Mouse (Mus musculus): ENCODE results near the gene Trim32. TPM values are rescaled to one million over a fixed set of nuclear protein-coding genes. Genes with fewer than 3 reads are reported as not detected.

Trim32 gene
- total and polyA plus RNA-seq, 3 experiments: 0.05 TPM; not detected in 2

DNA sequence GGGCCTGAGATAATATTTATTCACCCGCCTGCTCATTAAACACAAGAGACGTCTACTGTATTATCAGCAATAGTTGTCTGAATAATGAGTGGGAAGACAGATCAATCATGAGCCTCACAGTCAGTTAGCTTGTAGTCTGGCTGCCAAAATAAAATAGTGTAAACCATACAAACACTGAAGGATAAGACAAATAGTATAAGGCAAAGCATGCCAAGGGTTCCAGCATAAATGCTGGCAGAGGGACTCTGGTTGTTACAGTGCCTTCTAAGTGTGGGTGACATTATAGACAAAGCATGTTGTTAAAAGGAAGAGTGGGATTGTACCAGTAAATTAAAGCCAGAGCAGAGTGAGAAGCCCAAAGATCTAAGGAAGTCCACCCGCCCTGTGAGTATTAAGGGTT is 15.3 kb downstream of the Trim32 start:
- Histone ChIP-seq H3K9me3 (replicated peaks) (peaks cover 8% of the 10 kb centered on the region), H3K27me3 (ENCODE audit: insufficient read depth, low read length) (no peaks in the 10 kb centered on the region), H3K4me1 (ENCODE audit: insufficient read depth, low read depth, low read length) (no peaks in the 10 kb centered on the region), H3K4me3 (ENCODE audit: low read depth, low read length) (no peak overlapping the region), H3K36me3 (replicated peaks) (no peaks in the 10 kb centered on the region)
- ATAC-seq (ENCODE audit: extremely low read depth, insufficient number of reproducible peaks, low FRiP score, poor library complexity, severe bottlenecking) (no peak), DNase-seq (ENCODE audit: low spot score) (no peak)
- TF ChIP-seq GATA1 (IDR thresholded peaks at IDR 0.05; ENCODE audit: borderline replicate concordance, low read length) (no peak), CTCF (IDR thresholded peaks at IDR 0.05; ENCODE audit: low read depth, low read length) (no peak), GATA2 (IDR thresholded peaks at IDR 0.05; ENCODE audit: borderline replicate concordance, low read depth, low read length) (no peak), POLR2AphosphoS5 (IDR thresholded peaks at IDR 0.05; ENCODE audit: insufficient replicate concordance, low read depth, low read length) (no peak), TAL1 (conservative IDR thresholded peaks at IDR 0.05; ENCODE audit: low read depth, low read length) (no peak)

DNA sequence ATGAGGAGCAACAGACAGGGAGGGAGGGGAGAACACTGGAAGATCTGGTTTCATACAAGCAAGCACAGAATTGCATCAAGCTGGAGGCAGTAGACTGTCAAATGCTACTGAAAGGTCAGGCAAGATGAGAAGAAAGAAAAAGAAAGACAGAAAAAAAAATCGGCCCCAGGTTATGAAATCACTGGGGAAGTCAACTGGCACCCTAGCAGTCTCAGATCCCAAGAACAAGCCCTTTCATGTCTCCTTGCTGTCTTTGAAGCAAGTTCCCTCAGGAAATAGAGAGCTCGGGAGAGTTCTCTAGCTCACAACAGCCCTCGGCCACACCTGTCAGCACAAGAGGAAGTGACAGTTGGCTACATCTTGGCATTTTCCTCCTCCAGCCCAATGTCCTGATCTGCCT is 33.4 kb downstream of the Trim32 start:
- H3K9me3 ChIP-seq (replicated peaks): peaks cover 3% of the 10 kb centered on the region
- no peaks in the 10 kb centered on the region for H3K36me3 ChIP-seq (replicated peaks)
- H3K4me3 ChIP-seq (ENCODE audit: low read depth, low read length): no peak overlapping the region
- H3K27me3 ChIP-seq (ENCODE audit: insufficient read depth, low read length): no peaks in the 10 kb centered on the region
- H3K4me1 ChIP-seq (ENCODE audit: insufficient read depth, low read depth, low read length): no peaks in the 10 kb centered on the region
- DNase-seq (ENCODE audit: low spot score) (no peak), ATAC-seq (ENCODE audit: extremely low read depth, insufficient number of reproducible peaks, low FRiP score, poor library complexity, severe bottlenecking) (no peak)
- TF ChIP-seq TAL1 (conservative IDR thresholded peaks at IDR 0.05; ENCODE audit: low read depth, low read length) (no peak), GATA1 (IDR thresholded peaks at IDR 0.05; ENCODE audit: borderline replicate concordance, low read length) (no peak), CTCF (IDR thresholded peaks at IDR 0.05; ENCODE audit: low read depth, low read length) (no peak), GATA2 (IDR thresholded peaks at IDR 0.05; ENCODE audit: borderline replicate concordance, low read depth, low read length) (no peak), POLR2AphosphoS5 (IDR thresholded peaks at IDR 0.05; ENCODE audit: insufficient replicate concordance, low read depth, low read length) (no peak)

DNA sequence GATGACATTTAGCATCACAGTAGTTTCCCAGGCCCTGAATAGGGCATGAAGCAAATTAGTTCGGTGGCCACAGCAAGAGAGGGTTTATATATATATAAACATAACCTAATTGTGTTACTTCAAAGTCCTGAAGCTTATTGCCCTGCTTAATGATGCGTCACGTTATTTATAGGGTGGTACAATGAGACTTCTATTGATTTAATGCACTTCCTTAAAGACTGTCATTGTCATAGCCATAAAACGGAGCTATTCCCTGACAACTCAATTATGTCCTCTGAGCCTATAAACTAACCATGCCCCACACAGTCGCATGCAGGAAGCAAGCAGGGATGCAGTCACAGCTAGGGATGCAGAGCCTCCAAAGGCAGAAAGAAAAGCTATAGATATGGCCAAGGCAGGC is 37.8 kb downstream of the Trim32 start:
- DNase-seq (ENCODE audit: low spot score): no peak
- Histone ChIP-seq H3K27me3 (ENCODE audit: insufficient read depth, low read length) (no peaks in the 10 kb centered on the region), H3K36me3 (replicated peaks) (no peaks in the 10 kb centered on the region), H3K4me1 (ENCODE audit: insufficient read depth, low read depth, low read length) (no peaks in the 10 kb centered on the region), H3K9me3 (replicated peaks) (peaks cover 9% of the 10 kb centered on the region), H3K4me3 (ENCODE audit: low read depth, low read length) (no peak overlapping the region)
- TF ChIP-seq TAL1 (conservative IDR thresholded peaks at IDR 0.05; ENCODE audit: low read depth, low read length) (no peak), GATA1 (IDR thresholded peaks at IDR 0.05; ENCODE audit: borderline replicate concordance, low read length) (no peak), POLR2AphosphoS5 (IDR thresholded peaks at IDR 0.05; ENCODE audit: insufficient replicate concordance, low read depth, low read length) (no peak), CTCF (IDR thresholded peaks at IDR 0.05; ENCODE audit: low read depth, low read length) (no peak), GATA2 (IDR thresholded peaks at IDR 0.05; ENCODE audit: borderline replicate concordance, low read depth, low read length) (no peak)
- no peak for ATAC-seq (ENCODE audit: extremely low read depth, insufficient number of reproducible peaks, low FRiP score, poor library complexity, severe bottlenecking)

DNA sequence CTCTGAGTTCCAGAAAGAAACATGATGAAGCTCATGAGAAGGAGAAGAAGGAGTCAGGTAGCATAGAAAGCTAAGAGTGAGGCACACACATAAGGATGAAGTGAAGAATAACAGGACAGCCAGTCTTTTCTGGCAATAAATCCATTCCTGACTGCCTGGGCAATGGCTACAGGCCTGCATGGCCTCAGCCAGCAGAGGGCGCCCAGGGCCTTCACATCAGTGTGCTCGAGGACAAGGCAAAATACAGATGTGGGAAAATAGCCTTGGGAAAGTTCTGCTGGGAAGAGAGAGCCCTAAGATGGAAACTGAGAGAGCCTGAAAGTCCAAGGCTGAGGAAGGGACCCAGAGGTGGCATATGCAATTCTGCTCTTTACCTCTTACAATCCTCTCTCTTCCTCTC is 49.9 kb downstream of the Trim32 start:
- no peaks in the 10 kb centered on the region for H3K4me1 ChIP-seq (ENCODE audit: insufficient read depth, low read depth, low read length)
- peaks cover 13% of the 10 kb centered on the region for H3K9me3 ChIP-seq (replicated peaks)
- ATAC-seq (ENCODE audit: extremely low read depth, insufficient number of reproducible peaks, low FRiP score, poor library complexity, severe bottlenecking) (no peak), DNase-seq (ENCODE audit: low spot score) (no peak)
- TF ChIP-seq GATA2 (IDR thresholded peaks at IDR 0.05; ENCODE audit: borderline replicate concordance, low read depth, low read length) (no peak), GATA1 (IDR thresholded peaks at IDR 0.05; ENCODE audit: borderline replicate concordance, low read length) (no peak), CTCF (IDR thresholded peaks at IDR 0.05; ENCODE audit: low read depth, low read length) (no peak), TAL1 (conservative IDR thresholded peaks at IDR 0.05; ENCODE audit: low read depth, low read length) (no peak), POLR2AphosphoS5 (IDR thresholded peaks at IDR 0.05; ENCODE audit: insufficient replicate concordance, low read depth, low read length) (no peak)
- no peaks in the 10 kb centered on the region for H3K27me3 ChIP-seq (ENCODE audit: insufficient read depth, low read length)
- no peak overlapping the region for H3K4me3 ChIP-seq (ENCODE audit: low read depth, low read length)
- H3K36me3 ChIP-seq (replicated peaks): no peaks in the 10 kb centered on the region

DNA sequence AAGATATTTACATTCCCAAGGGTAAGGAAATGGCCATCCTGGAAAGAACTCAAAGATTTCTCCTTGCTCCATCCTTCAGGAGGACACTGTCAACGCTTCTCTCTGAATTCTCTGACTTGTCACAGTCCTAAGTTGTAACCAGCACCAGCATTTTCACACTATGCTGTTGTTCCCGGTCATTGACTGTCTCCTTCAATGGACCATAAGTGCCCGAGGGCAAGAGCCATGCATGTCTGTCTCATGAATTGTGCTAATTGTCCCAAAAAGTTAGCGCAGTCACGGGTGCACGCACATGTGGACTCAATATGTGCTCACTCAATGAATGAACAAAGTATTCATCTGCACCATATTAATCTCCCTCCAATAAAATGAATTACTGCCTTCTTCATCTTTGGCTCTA is 58.4 kb downstream of the Trim32 start:
- Histone ChIP-seq H3K27me3 (ENCODE audit: insufficient read depth, low read length) (no peaks in the 10 kb centered on the region), H3K36me3 (replicated peaks) (no peaks in the 10 kb centered on the region), H3K9me3 (replicated peaks) (peaks cover 7% of the 10 kb centered on the region; the same call in 1 of the 2 replicates), H3K4me3 (ENCODE audit: low read depth, low read length) (no peak overlapping the region), H3K4me1 (ENCODE audit: insufficient read depth, low read depth, low read length) (no peaks in the 10 kb centered on the region)
- DNase-seq (ENCODE audit: low spot score): no peak
- ATAC-seq (ENCODE audit: extremely low read depth, insufficient number of reproducible peaks, low FRiP score, poor library complexity, severe bottlenecking): no peak
- TF ChIP-seq POLR2AphosphoS5 (IDR thresholded peaks at IDR 0.05; ENCODE audit: insufficient replicate concordance, low read depth, low read length): no peak
- TF ChIP-seq GATA1 (IDR thresholded peaks at IDR 0.05; ENCODE audit: borderline replicate concordance, low read length): no peak
- no peak for TF ChIP-seq CTCF (IDR thresholded peaks at IDR 0.05; ENCODE audit: low read depth, low read length)
- TF ChIP-seq GATA2 (IDR thresholded peaks at IDR 0.05; ENCODE audit: borderline replicate concordance, low read depth, low read length): no peak
- no peak for TF ChIP-seq TAL1 (conservative IDR thresholded peaks at IDR 0.05; ENCODE audit: low read depth, low read length)
